Mouse (Mus musculus) large intestine, adult 2 months (tissue): ENCODE results near the gene Il11ra1. TPM values are rescaled to one million over a fixed set of nuclear protein-coding genes. Genes with fewer than 3 reads are reported as not detected.

ENCODE experiments used
- DNase-seq: peaks from one replicate; pipeline ENCODE4 v3.0.0-alpha.2; 2012; ENCODE audit warnings: low read depth, low spot score
- WGBS: fragments of 180-500 bp; shearing (Covaris S2); methylation state at CpG from one replicate; pipeline ENCODE4 v1.1.7; 2018; 5-methylcytosine and 5-hydroxymethylcytosine counted together
- polyA plus RNA-seq: library from polyadenylated mRNA; depleted of rRNA; stranded (reverse); fragments of >200 nt; gene quantifications from 2 replicates; pipeline ENCODE4 v1.2.3, GENCODE M21; 2012

Il11ra1 gene
- polyA plus RNA-seq, 1 experiment, result 27.9 TPM

- WGBS, result 12% methylated on average over 5 of the region's 5 CpGs
- no peak for DNase-seq
These were observed 4.9 kb downstream of the Il11ra1 start for GRCm38 (mm10) chr4:41704651-41705050.

- WGBS, result 61% methylated on average over 19 of the region's 19 CpGs
- no peak for DNase-seq
These were observed 6.3 kb downstream of the Il11ra1 start for GRCm38 (mm10) chr4:41705922-41706754.

GRCm38 (mm10) chr4:41707011-41707535 lies 7.3 kb downstream of the Il11ra1 start:
- DNase-seq, result no peak
- 6% methylated on average over 13 of the region's 13 CpGs for WGBS

- no peak for DNase-seq
- 18% methylated on average over 8 of the region's 8 CpGs for WGBS
These were observed 8.5 kb downstream of the Il11ra1 start for GRCm38 (mm10) chr4:41708192-41708745.

- no peak for DNase-seq
- 62% methylated on average over 4 of the region's 4 CpGs for WGBS
These were observed 10.4 kb downstream of the Il11ra1 start for GRCm38 (mm10) chr4:41710229-41710628.

- WGBS, result 32% methylated on average over 16 of the region's 16 CpGs
- no peak for DNase-seq
These were observed 12.1 kb downstream of the Il11ra1 start for GRCm38 (mm10) chr4:41711705-41712375.

GRCm38 (mm10) chr4:41712421-41713196 lies 12.8 kb downstream of the Il11ra1 start:
- no peak for DNase-seq
- 19% methylated on average over 31 of the region's 31 CpGs for WGBS

- no peak for DNase-seq
- WGBS, result under 1% methylated on average over 61 of the region's 61 CpGs
These were observed 13.6 kb downstream of the Il11ra1 start, which contains the start of gene Rpp25l for GRCm38 (mm10) chr4:41713197-41714067. Gene Rpp25l (minus strand): TSS chr4:41713534.

- WGBS, result 12% methylated on average over 8 of the region's 8 CpGs
- no peak for DNase-seq
These were observed 14.5 kb downstream of the Il11ra1 start for GRCm38 (mm10) chr4:41714276-41714675.

- WGBS, result 71% methylated on average over 8 of the region's 8 CpGs
- DNase-seq, result no peak
These were observed 15.3 kb downstream of the Il11ra1 start for GRCm38 (mm10) chr4:41715082-41715481.

- no peak for DNase-seq
- WGBS, result 85% methylated on average over 5 of the region's 5 CpGs
These were observed 15.8 kb downstream of the Il11ra1 start for GRCm38 (mm10) chr4:41715596-41715995.

- no peak for DNase-seq
- WGBS, result 88% methylated on average over 6 of the region's 6 CpGs
These were observed 17.0 kb downstream of the Il11ra1 start for GRCm38 (mm10) chr4:41716834-41717233.

GRCm38 (mm10) chr4:41722918-41723351 lies 23.1 kb downstream of the Il11ra1 start, which contains the start of gene Dctn3:
Gene Dctn3 (minus strand): TSS chr4:41723170.
- peak; percentile 89 for DNase-seq
- WGBS, result under 1% methylated on average over 27 of the region's 27 CpGs

- DNase-seq, result no peak
- 27% methylated on average over 20 of the region's 20 CpGs for WGBS
These were observed 27.2 kb downstream of the Il11ra1 start for GRCm38 (mm10) chr4:41726826-41727621.

GRCm38 (mm10) chr4:41731052-41731765 lies 31.4 kb downstream of the Il11ra1 start, which contains the start of gene Arid3c:
Gene Arid3c (minus strand): TSS chr4:41731142.
- WGBS, result 1% methylated on average over 50 of the region's 50 CpGs
- DNase-seq, result no peak

- 7% methylated on average over 8 of the region's 8 CpGs for WGBS
- no peak for DNase-seq
These were observed 37.9 kb downstream of the Il11ra1 start for GRCm38 (mm10) chr4:41737602-41738255.

GRCm38 (mm10) chr4:41738256-41738603 lies 38.4 kb downstream of the Il11ra1 start:
- WGBS, result 25% methylated on average over 1 of the region's 1 CpGs
- no peak for DNase-seq
